Mouse (Mus musculus) E14TG2a.4 (cell line): ENCODE data around the gene Faah.

Experiments used
- H3K27me3 ChIP-seq: 2 replicates; pipeline ENCODE4 v1.6.1; 2014; ENCODE audit warnings: low read length, control low read depth; ENCODE audit not compliant: insufficient read depth
- H3K36me3 ChIP-seq: 2 replicates; pipeline ENCODE4 v1.6.1; 2014; ENCODE audit warnings: low read length, control low read depth; ENCODE audit not compliant: insufficient read depth
- H3K4me1 ChIP-seq: replicated peaks from 2 replicates; pipeline ENCODE4 v1.6.1; 2014; ENCODE audit warnings: low read depth, low read length, control low read depth
- H3K4me3 ChIP-seq: replicated peaks from 2 replicates; pipeline ENCODE4 v1.5.1; 2014; ENCODE audit warnings: mild to moderate bottlenecking, low read length
- H3K9me3 ChIP-seq: 2 replicates; pipeline ENCODE4 v1.6.1; 2014; ENCODE audit warnings: low read length, control low read depth
- CTCF ChIP-seq: conservative IDR thresholded peaks from 2 replicates; pipeline ENCODE4 v1.5.1; 2014; ENCODE audit warnings: low read length
- NANOG ChIP-seq: IDR thresholded peaks from 2 replicates; pipeline ENCODE4 v1.6.1; 2014; ENCODE audit warnings: borderline replicate concordance, low read length, mixed read lengths
- POU5F1 ChIP-seq: IDR thresholded peaks from 2 replicates; pipeline ENCODE4 v1.6.1; 2014; ENCODE audit warnings: low read length, borderline replicate concordance

The Faah gene

GRCm38 (mm10) chr4:116047681-116048080 is 30.0 kb upstream of the Faah start:
- Histone ChIP-seq H3K4me1 (peaks cover 16% of the 10 kb centered on the region), H3K4me3 (no peak overlapping the region), H3K27me3 (no peaks in the 10 kb centered on the region), H3K9me3 (no peaks in the 10 kb centered on the region), H3K36me3 (peaks cover 72% of the 10 kb centered on the region)
- no peak for TF ChIP-seq NANOG
- no peak for TF ChIP-seq POU5F1
- TF ChIP-seq CTCF: no peak

- no peaks in the 10 kb centered on the region for H3K9me3 ChIP-seq
- no peak overlapping the region for H3K4me3 ChIP-seq
- no peaks in the 10 kb centered on the region for H3K27me3 ChIP-seq
- H3K4me1 ChIP-seq: peaks cover 5% of the 10 kb centered on the region
- H3K36me3 ChIP-seq: peaks cover 77% of the 10 kb centered on the region
- no peak for TF ChIP-seq CTCF
Measured at GRCm38 (mm10) chr4:116046604-116047003, 28.9 kb upstream of the Faah start.

GRCm38 (mm10) chr4:116042186-116042585 is 24.5 kb upstream of the Faah start:
- no peaks in the 10 kb centered on the region for H3K9me3 ChIP-seq
- H3K4me1 ChIP-seq: no peaks in the 10 kb centered on the region
- no peaks in the 10 kb centered on the region for H3K27me3 ChIP-seq
- H3K4me3 ChIP-seq: no peak overlapping the region
- H3K36me3 ChIP-seq: peaks cover 64% of the 10 kb centered on the region
- TF ChIP-seq NANOG (no peak), POU5F1 (no peak), CTCF (no peak)

GRCm38 (mm10) chr4:116040466-116040865 is 22.7 kb upstream of the Faah start:
- H3K36me3 ChIP-seq: peaks cover 61% of the 10 kb centered on the region
- TF ChIP-seq NANOG: no peak
- TF ChIP-seq POU5F1: no peak
- TF ChIP-seq CTCF: no peak

GRCm38 (mm10) chr4:116033374-116033773 is 15.6 kb upstream of the Faah start:
- Histone ChIP-seq H3K27me3 (no peaks in the 10 kb centered on the region), H3K36me3 (peaks cover 48% of the 10 kb centered on the region), H3K9me3 (no peaks in the 10 kb centered on the region), H3K4me3 (no peak overlapping the region), H3K4me1 (0 out of 2 replicates have a peak, but pooled peaks cover 3% of the 10 kb centered on the region)
- TF ChIP-seq POU5F1 (no peak), NANOG (no peak), CTCF (no peak)

More at GRCm38 (mm10) chr4:116040466-116040865, 22.7 kb upstream of the Faah start:
- H3K9me3 ChIP-seq: no peaks in the 10 kb centered on the region
- H3K27me3 ChIP-seq: no peaks in the 10 kb centered on the region
- H3K4me1 ChIP-seq: 0 out of 2 replicates have a peak, but pooled peaks cover 3% of the 10 kb centered on the region
- no peak overlapping the region for H3K4me3 ChIP-seq

- Histone ChIP-seq H3K9me3 (no peaks in the 10 kb centered on the region), H3K4me3 (no peak overlapping the region), H3K27me3 (no peaks in the 10 kb centered on the region), H3K36me3 (peaks cover 48% of the 10 kb centered on the region), H3K4me1 (0 out of 2 replicates have a peak, but pooled peaks cover 3% of the 10 kb centered on the region)
- TF ChIP-seq NANOG: no peak
- TF ChIP-seq CTCF: no peak
- TF ChIP-seq POU5F1: no peak
Measured at GRCm38 (mm10) chr4:116032906-116033305, 15.2 kb upstream of the Faah start.

GRCm38 (mm10) chr4:116017300-116017901 is 325 bp downstream of the Faah start:
- H3K36me3 ChIP-seq: no peaks in the 10 kb centered on the region

GRCm38 (mm10) chr4:116016862-116017299 is 845 bp downstream of the Faah start:
- H3K4me3 ChIP-seq: peak overlapping the region; percentile 88
- H3K27me3 ChIP-seq: peaks cover 69% of the 10 kb centered on the region
- H3K4me1 ChIP-seq: peaks cover 15% of the 10 kb centered on the region
- no peaks in the 10 kb centered on the region for H3K36me3 ChIP-seq
- H3K9me3 ChIP-seq: no peaks in the 10 kb centered on the region
- TF ChIP-seq NANOG (no peak), CTCF (no peak), POU5F1 (no peak)

More at GRCm38 (mm10) chr4:116017300-116017901, 325 bp downstream of the Faah start:
- Histone ChIP-seq H3K9me3 (no peaks in the 10 kb centered on the region), H3K4me3 (peak overlapping the region; percentile 88), H3K27me3 (peaks cover 69% of the 10 kb centered on the region), H3K4me1 (peaks cover 15% of the 10 kb centered on the region)
- TF ChIP-seq CTCF: no peak
- TF ChIP-seq POU5F1: no peak
- TF ChIP-seq NANOG: no peak

GRCm38 (mm10) chr4:116016396-116016795 is 1.3 kb downstream of the Faah start:
- Histone ChIP-seq H3K9me3 (no peaks in the 10 kb centered on the region), H3K27me3 (peaks cover 72% of the 10 kb centered on the region), H3K4me3 (peak overlapping the region; percentile 88), H3K36me3 (no peaks in the 10 kb centered on the region), H3K4me1 (peaks cover 15% of the 10 kb centered on the region)
- TF ChIP-seq NANOG (no peak), CTCF (no peak), POU5F1 (no peak)
